Mouse (Mus musculus): ENCODE results near the gene Ggact. TPM values are rescaled to one million over a fixed set of nuclear protein-coding genes. Genes with fewer than 3 reads are reported as not detected.

Gene Ggact
- polyA plus RNA-seq (2012; rRNA removed): 69.8 and 151 TPM in 2 replicates

DNA sequence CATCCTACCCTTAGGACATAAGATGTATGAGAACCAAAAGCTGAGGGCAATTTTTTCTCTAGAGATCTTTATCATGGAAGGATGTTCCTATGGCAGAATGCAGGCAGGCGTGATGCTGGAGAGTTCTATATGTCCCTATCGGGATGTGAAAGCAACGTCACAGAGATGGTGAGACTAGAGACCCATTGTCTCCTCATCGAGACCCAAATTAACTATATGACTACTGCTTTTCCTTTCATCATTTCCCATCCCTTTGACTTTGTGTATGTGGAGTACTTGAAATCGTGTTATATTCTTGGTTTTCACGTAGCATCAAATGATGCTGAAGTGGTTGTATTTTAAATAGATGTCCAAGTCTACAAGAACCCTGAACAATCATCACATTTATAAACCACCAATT, at the start of gene Ggact:
Gene Ggact, minus strand, starts transcription at position 101 of the 400 bp plus-strand sequence.
- Histone ChIP-seq H3K36me3 (ENCODE audit: control insufficient read depth, insufficient read depth, low read length) (no peaks in the 10 kb centered on the region), H3K27me3 (ENCODE audit: control insufficient read depth, insufficient read depth, low read length) (no peaks in the 10 kb centered on the region), H3K27ac (ENCODE audit: insufficient read depth, low read depth, low read length) (peak within 1 kb of the TSS; percentile 89), H3K4me3 (ENCODE audit: low read depth, low read length) (peak within 1 kb of the TSS; percentile 95), H3K4me1 (ENCODE audit: control insufficient read depth, insufficient read depth, insufficient read length, low read length) (peaks cover 10% of the 10 kb centered on the region; the same call in 1 of the 2 replicates)
- 72% methylated on average over 6 of the region's 6 CpGs for WGBS
- TF ChIP-seq CTCF (IDR thresholded peaks at IDR 0.05; ENCODE audit: extremely low read depth, insufficient read length, insufficient replicate concordance, low read depth, low read length) (no peak), POLR2A (IDR thresholded peaks at IDR 0.05; ENCODE audit: low read depth, low read length) (no peak)

DNA sequence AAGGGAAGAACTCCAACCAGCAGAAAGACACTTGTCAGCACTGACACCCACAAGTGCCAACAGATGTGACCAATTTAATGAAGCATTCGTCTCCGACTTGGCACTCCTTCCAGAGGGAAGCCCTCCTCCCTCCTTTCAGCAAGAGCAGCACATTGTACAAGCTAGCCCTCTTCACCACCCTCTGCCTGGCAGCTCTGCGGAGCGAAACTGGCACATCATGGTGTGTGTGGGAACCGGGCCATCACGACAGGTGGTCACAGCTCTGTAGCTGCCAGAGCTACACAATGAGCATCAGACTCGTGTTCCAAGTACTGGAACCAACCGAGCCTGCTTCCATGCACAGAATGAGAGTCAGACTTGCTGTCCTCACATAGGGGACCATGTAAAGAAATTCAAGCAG, 44.4 kb upstream of the Ggact start:
- Histone ChIP-seq H3K27ac (ENCODE audit: insufficient read depth, low read depth, low read length) (no peak overlapping the region), H3K4me1 (ENCODE audit: control insufficient read depth, insufficient read depth, insufficient read length, low read length) (no peaks in the 10 kb centered on the region), H3K27me3 (ENCODE audit: control insufficient read depth, insufficient read depth, low read length) (no peaks in the 10 kb centered on the region), H3K36me3 (ENCODE audit: control insufficient read depth, insufficient read depth, low read length) (peaks cover 11% of the 10 kb centered on the region), H3K4me3 (ENCODE audit: low read depth, low read length) (no peak overlapping the region)
- WGBS: 84% methylated on average over 8 of the region's 8 CpGs
- TF ChIP-seq CTCF (IDR thresholded peaks at IDR 0.05; ENCODE audit: extremely low read depth, insufficient read length, insufficient replicate concordance, low read depth, low read length) (no peak), POLR2A (IDR thresholded peaks at IDR 0.05; ENCODE audit: low read depth, low read length) (no peak)

GRCm38 (mm10) chr14:122953331-122953730, 39.8 kb upstream of the Ggact start:
- TF ChIP-seq POLR2A (IDR thresholded peaks at IDR 0.05; ENCODE audit: low read depth, low read length) (no peak), CTCF (IDR thresholded peaks at IDR 0.05; ENCODE audit: extremely low read depth, insufficient read length, insufficient replicate concordance, low read depth, low read length) (peak; percentile 60; the same call in 1 of the 2 replicates)
- no peak overlapping the region for H3K4me3 ChIP-seq (ENCODE audit: low read depth, low read length)
- 21% methylated on average over 1 of the region's 1 CpGs for WGBS
- no peaks in the 10 kb centered on the region for H3K4me1 ChIP-seq (ENCODE audit: control insufficient read depth, insufficient read depth, insufficient read length, low read length)
- no peaks in the 10 kb centered on the region for H3K27me3 ChIP-seq (ENCODE audit: control insufficient read depth, insufficient read depth, low read length)
- no peak overlapping the region for H3K27ac ChIP-seq (ENCODE audit: insufficient read depth, low read depth, low read length)
- H3K36me3 ChIP-seq (ENCODE audit: control insufficient read depth, insufficient read depth, low read length): peaks cover 10% of the 10 kb centered on the region

DNA sequence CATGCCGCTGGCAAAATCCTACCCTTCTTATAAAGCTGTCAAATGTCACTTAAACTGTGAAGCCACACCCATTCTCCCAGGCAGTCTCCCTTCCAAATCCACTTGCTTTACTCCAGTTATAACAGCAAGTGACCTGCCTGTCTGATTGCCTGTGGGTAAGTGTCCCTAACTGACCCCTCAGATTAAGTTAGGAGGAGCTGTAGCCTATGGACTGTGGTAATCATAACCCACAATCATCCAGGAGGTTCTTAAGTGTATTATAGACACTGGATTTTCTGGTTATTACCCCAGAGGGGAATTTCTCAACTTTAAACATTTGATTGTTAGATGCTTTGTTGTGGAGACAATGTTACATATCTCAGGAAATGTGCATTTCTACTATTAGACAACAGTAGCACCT, 39.0 kb upstream of the Ggact start:
- WGBS: 93% methylated on average over 1 of the region's 1 CpGs

DNA sequence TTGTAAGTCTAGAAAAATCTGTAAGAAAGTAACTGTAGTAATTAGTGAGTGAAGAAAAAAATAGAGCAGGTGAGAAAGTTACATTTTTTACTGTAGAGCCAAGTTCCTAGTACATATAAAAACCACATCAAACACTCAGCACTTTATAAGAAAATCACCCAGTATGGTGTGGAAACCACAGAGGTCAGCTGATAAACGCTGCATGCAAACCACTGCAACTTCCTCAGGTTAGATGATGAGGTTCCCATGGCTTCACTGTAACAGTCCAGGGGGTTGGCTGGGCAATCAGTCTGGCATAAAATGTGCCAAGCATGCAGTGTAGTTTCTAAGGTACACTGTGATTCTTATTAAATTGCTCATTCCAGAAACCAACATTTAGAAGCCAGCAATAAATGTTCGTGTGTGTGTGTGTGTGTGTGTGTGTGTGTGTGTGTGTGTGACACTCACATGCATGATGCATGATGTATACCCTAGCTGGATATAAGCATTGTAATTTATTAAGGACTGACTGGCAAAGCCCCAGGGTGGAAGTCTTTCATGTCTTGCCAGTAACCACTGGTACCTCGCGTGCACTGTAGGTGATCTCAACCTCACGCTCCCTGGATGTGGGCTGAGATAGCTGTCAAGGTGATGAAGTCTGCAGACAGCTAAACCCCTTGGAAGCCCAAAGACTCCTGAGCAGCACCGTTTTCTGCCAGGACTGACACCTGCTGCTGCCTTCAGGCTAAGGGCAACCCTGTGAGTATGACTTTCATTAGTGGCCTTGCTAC, 38.3 kb upstream of the Ggact start:
- no peaks in the 10 kb centered on the region for H3K27me3 ChIP-seq (ENCODE audit: control insufficient read depth, insufficient read depth, low read length)
- no peaks in the 10 kb centered on the region for H3K4me1 ChIP-seq (ENCODE audit: control insufficient read depth, insufficient read depth, insufficient read length, low read length)
- no peak overlapping the region for H3K4me3 ChIP-seq (ENCODE audit: low read depth, low read length)
- peaks cover 18% of the 10 kb centered on the region for H3K36me3 ChIP-seq (ENCODE audit: control insufficient read depth, insufficient read depth, low read length)
- no peak overlapping the region for H3K27ac ChIP-seq (ENCODE audit: insufficient read depth, low read depth, low read length)
- TF ChIP-seq POLR2A (IDR thresholded peaks at IDR 0.05; ENCODE audit: low read depth, low read length) (no peak), CTCF (IDR thresholded peaks at IDR 0.05; ENCODE audit: extremely low read depth, insufficient read length, insufficient replicate concordance, low read depth, low read length) (no peak)
- WGBS: 77% methylated on average over 6 of the region's 6 CpGs

More for the DNA sequence above, 39.0 kb upstream of the Ggact start:
- H3K27me3 ChIP-seq (ENCODE audit: control insufficient read depth, insufficient read depth, low read length): no peaks in the 10 kb centered on the region
- H3K4me3 ChIP-seq (ENCODE audit: low read depth, low read length): no peak overlapping the region
- peaks cover 15% of the 10 kb centered on the region for H3K36me3 ChIP-seq (ENCODE audit: control insufficient read depth, insufficient read depth, low read length)
- H3K4me1 ChIP-seq (ENCODE audit: control insufficient read depth, insufficient read depth, insufficient read length, low read length): no peaks in the 10 kb centered on the region
- H3K27ac ChIP-seq (ENCODE audit: insufficient read depth, low read depth, low read length): no peak overlapping the region
- no peak for TF ChIP-seq CTCF (IDR thresholded peaks at IDR 0.05; ENCODE audit: extremely low read depth, insufficient read length, insufficient replicate concordance, low read depth, low read length)

- Histone ChIP-seq H3K4me3 (ENCODE audit: low read depth, low read length) (no peak overlapping the region), H3K4me1 (ENCODE audit: control insufficient read depth, insufficient read depth, insufficient read length, low read length) (no peaks in the 10 kb centered on the region), H3K27me3 (ENCODE audit: control insufficient read depth, insufficient read depth, low read length) (no peaks in the 10 kb centered on the region), H3K27ac (ENCODE audit: insufficient read depth, low read depth, low read length) (no peak overlapping the region), H3K36me3 (ENCODE audit: control insufficient read depth, insufficient read depth, low read length) (peaks cover 18% of the 10 kb centered on the region)
- TF ChIP-seq POLR2A (IDR thresholded peaks at IDR 0.05; ENCODE audit: low read depth, low read length) (no peak), CTCF (IDR thresholded peaks at IDR 0.05; ENCODE audit: extremely low read depth, insufficient read length, insufficient replicate concordance, low read depth, low read length) (peak; percentile 37; the same call in 1 of the 2 replicates)
- 93% methylated on average over 1 of the region's 1 CpGs for WGBS
These were observed 37.4 kb upstream of the Ggact start for GRCm38 (mm10) chr14:122950915-122951314.

DNA sequence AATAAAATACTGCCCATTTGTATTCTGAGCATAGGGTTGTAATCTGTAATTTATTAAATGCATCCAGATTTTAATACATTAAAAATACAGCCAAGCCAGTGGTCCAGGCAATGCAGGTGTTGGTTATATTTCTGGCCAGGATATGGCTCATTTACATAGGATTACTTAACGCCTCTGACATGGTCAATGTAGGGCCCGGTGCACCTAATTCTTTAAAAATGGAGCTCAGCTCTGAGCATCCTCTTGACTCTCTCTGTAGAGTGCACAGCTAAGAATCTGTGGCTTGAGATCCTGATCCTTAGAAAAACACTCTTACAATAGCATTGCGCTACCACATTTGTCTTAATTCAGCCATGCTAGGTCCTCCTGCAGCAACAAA, 29.9 kb upstream of the Ggact start:
- TF ChIP-seq POLR2A (IDR thresholded peaks at IDR 0.05; ENCODE audit: low read depth, low read length) (no peak), CTCF (IDR thresholded peaks at IDR 0.05; ENCODE audit: extremely low read depth, insufficient read length, insufficient replicate concordance, low read depth, low read length) (no peak)
- H3K36me3 ChIP-seq (ENCODE audit: control insufficient read depth, insufficient read depth, low read length): peaks cover 33% of the 10 kb centered on the region
- no peaks in the 10 kb centered on the region for H3K27me3 ChIP-seq (ENCODE audit: control insufficient read depth, insufficient read depth, low read length)
- no peak overlapping the region for H3K27ac ChIP-seq (ENCODE audit: insufficient read depth, low read depth, low read length)
- no peaks in the 10 kb centered on the region for H3K4me1 ChIP-seq (ENCODE audit: control insufficient read depth, insufficient read depth, insufficient read length, low read length)
- WGBS: 66% methylated on average over 3 of the region's 3 CpGs
- H3K4me3 ChIP-seq (ENCODE audit: low read depth, low read length): no peak overlapping the region
